Mouse (Mus musculus) liver, adult 2 months (tissue): ENCODE measurements around the gene Egfl7.

Source experiments
- CTCF ChIP-seq: fragments of 200-500 bp; IDR thresholded peaks from 2 replicates; pipeline ENCODE4 v1.5.1; 2011; ENCODE audit warnings: low read depth, low read length, control low read depth
- POLR2A ChIP-seq: fragments of 200-500 bp; IDR thresholded peaks from 2 replicates; pipeline ENCODE4 v1.6.1; 2011; ENCODE audit warnings: low read length, control low read depth; ENCODE audit not compliant: insufficient read depth; ENCODE audit errors: extremely low read depth

DNA sequence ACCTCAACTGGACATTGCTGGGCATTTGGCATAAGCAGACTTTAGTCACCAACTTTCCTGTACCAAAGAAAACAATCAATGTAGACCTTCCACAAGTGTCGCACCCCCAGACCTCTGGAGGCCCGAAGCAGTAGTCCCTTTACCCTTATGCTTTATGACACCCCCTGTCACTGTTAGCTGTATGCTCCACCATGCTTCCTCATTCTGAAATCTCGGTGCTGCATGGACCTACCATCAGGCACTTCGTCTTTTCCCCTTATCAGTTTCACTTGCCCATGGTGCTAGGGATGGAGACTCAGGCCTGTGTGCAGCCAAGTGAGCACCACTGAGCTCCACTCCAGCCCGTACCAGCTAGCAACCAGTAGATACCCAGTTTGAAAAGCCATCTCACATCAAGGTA lies 58.2 kb downstream of the Egfl7 start:
- no peak for TF ChIP-seq POLR2A
- TF ChIP-seq CTCF, result no peak
